Mouse (Mus musculus) small intestine, adult 2 months (tissue): Measurements from ENCODE around the gene Cobl. TPM values are rescaled to one million over a fixed set of nuclear protein-coding genes. Genes with fewer than 3 reads are reported as not detected.

Source experiments
- H3K27ac ChIP-seq: fragments of 200-500 bp; 2 replicates; pipeline ENCODE4 v1.5.1; 2012; ENCODE audit warnings: low read depth, low read length, control low read depth, inconsistent platforms; ENCODE audit not compliant: insufficient read depth
- H3K27me3 ChIP-seq: fragments of 200-500 bp; 2 replicates; pipeline ENCODE4 v1.6.1; 2012; ENCODE audit warnings: mild to moderate bottlenecking, moderate library complexity, low read length, inconsistent platforms; ENCODE audit not compliant: control insufficient read depth, insufficient read depth
- H3K36me3 ChIP-seq: fragments of 200-500 bp; 2 replicates; pipeline ENCODE4 v1.6.1; 2012; ENCODE audit warnings: mild to moderate bottlenecking, low read length, control low read depth, inconsistent platforms; ENCODE audit not compliant: control insufficient read depth, insufficient read depth
- H3K4me1 ChIP-seq: fragments of 200-500 bp; 2 replicates; pipeline ENCODE4 v1.6.1; 2012; ENCODE audit warnings: low read length, inconsistent platforms, mixed read lengths; ENCODE audit not compliant: control insufficient read depth, insufficient read depth, insufficient read length
- H3K4me3 ChIP-seq: fragments of 200-500 bp; 2 replicates; pipeline ENCODE4 v1.5.1; 2012; ENCODE audit warnings: low read depth, mild to moderate bottlenecking, control low read depth, inconsistent platforms, low read length, moderate library complexity
- CTCF ChIP-seq: fragments of 200-500 bp; IDR thresholded peaks from 2 replicates; pipeline ENCODE4 v1.5.1; 2012; ENCODE audit warnings: low read depth, mild to moderate bottlenecking, control low read depth, inconsistent platforms, low read length, moderate library complexity, mixed read lengths; ENCODE audit not compliant: insufficient replicate concordance, insufficient read length; ENCODE audit errors: extremely low read depth
- POLR2A ChIP-seq: fragments of 200-500 bp; IDR thresholded peaks from 2 replicates; pipeline ENCODE4 v1.6.1; 2012; ENCODE audit warnings: low read depth, mild to moderate bottlenecking, control low read depth, inconsistent platforms, low read length, moderate library complexity
- WGBS: fragments of 180-500 bp; shearing (Covaris S2); methylation state at CpG from one replicate; pipeline ENCODE4 v1.1.7; 2018; 5-methylcytosine and 5-hydroxymethylcytosine counted together
- polyA plus RNA-seq: library from polyadenylated mRNA; depleted of rRNA; stranded (reverse); fragments of >200 nt; gene quantifications from 2 replicates; pipeline ENCODE4 v1.2.3, GENCODE M21; 2012

Cobl gene
- polyA plus RNA-seq, 1 experiment: 42.1 TPM

GRCm38 (mm10) chr11:12236341-12236740 is 228.4 kb downstream of the Cobl start:
- Histone ChIP-seq H3K4me1 (no peaks in the 10 kb centered on the region), H3K27ac (no peak overlapping the region), H3K27me3 (no peaks in the 10 kb centered on the region), H3K4me3 (no peak overlapping the region), H3K36me3 (peaks cover 16% of the 10 kb centered on the region)
- TF ChIP-seq CTCF (no peak), POLR2A (no peak)
- 81% methylated on average over 1 of the region's 1 CpGs for WGBS

GRCm38 (mm10) chr11:12234876-12235275 is 229.9 kb downstream of the Cobl start:
- Histone ChIP-seq H3K36me3 (peaks cover 13% of the 10 kb centered on the region), H3K27me3 (no peaks in the 10 kb centered on the region), H3K27ac (no peak overlapping the region), H3K4me1 (no peaks in the 10 kb centered on the region), H3K4me3 (no peak overlapping the region)
- TF ChIP-seq CTCF (no peak), POLR2A (no peak)
- WGBS: 43% methylated on average over 4 of the region's 4 CpGs

DNA sequence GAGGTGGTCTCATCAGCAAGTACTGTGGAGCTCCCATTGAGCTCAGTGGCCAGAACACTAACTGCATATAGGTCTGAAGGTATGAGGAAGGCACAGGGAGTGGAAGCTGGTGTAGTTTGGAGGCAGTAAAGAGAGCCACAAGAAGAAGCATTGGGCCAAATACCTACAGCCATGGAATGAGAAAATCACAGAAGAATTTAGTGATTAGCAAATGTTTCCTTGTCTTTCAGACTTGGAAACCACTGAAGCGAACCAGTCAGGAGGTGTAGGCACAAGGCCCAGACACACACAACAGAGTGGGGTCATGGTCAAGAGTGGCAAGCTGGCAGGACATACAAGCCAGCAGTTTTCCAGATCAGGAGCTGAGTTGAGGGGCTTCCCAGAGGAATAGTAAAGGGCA is 230.6 kb downstream of the Cobl start:
- Histone ChIP-seq H3K4me1 (no peaks in the 10 kb centered on the region), H3K27ac (no peak overlapping the region), H3K27me3 (no peaks in the 10 kb centered on the region), H3K4me3 (no peak overlapping the region), H3K36me3 (peaks cover 13% of the 10 kb centered on the region)
- no peak for TF ChIP-seq POLR2A
- TF ChIP-seq CTCF: no peak
- 82% methylated on average over 1 of the region's 1 CpGs for WGBS

DNA sequence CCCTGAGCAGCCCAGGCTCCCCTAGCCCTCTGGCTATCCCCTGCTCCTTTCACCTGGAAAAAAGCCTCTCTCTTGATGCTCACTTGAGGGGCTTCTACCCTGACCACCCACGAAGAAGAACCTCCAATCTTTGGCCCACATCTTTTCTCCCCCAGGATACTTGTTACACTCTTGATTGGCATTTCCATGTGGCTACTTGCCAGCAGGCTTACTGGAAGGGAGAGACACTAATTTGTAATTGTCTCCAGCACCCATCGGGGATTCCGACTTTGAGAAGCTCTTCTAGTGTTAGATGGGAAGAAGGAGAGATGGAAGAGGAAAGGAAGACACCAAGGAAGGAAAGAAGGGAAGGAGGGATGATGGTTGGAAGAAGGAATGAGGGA is 232.0 kb downstream of the Cobl start:
- TF ChIP-seq CTCF (no peak), POLR2A (no peak)
- H3K4me1 ChIP-seq: no peaks in the 10 kb centered on the region
- H3K4me3 ChIP-seq: no peak overlapping the region
- no peak overlapping the region for H3K27ac ChIP-seq
- 66% methylated on average over 3 of the region's 3 CpGs for WGBS
- H3K36me3 ChIP-seq: peaks cover 10% of the 10 kb centered on the region
- no peaks in the 10 kb centered on the region for H3K27me3 ChIP-seq

GRCm38 (mm10) chr11:12232041-12232742 is 232.6 kb downstream of the Cobl start:
- Histone ChIP-seq H3K27ac (no peak overlapping the region), H3K4me1 (no peaks in the 10 kb centered on the region), H3K36me3 (peaks cover 6% of the 10 kb centered on the region), H3K4me3 (no peak overlapping the region), H3K27me3 (no peaks in the 10 kb centered on the region)
- 48% methylated on average over 10 of the region's 10 CpGs for WGBS
- no peak for TF ChIP-seq POLR2A
- no peak for TF ChIP-seq CTCF

DNA sequence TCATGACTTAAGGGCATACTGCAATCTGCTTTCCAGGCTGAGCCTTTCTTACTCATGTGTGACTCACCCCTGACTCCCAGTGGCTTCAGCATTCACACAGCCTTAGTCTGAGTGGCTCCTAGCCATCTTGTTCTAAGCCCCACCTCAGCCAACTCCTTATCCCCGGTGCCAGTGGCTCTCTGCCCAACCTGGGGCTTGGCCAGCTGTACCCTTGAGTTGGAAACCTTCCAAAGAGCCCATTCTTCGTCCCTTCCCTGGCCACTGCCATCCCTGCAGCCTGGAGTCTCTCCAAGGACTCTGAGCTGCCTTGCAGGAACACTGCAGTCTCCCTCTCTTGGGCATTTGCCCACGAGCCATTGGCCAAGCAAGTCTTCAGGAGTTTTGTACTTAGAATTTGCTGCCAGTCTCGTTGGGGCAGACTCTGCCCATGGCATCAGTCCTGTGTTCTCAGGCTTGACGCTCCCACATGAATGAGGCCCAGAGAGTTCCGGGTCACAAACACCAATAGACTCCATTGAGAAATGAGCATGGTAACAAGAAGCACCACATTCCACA is 233.2 kb downstream of the Cobl start:
- WGBS: 28% methylated on average over 6 of the region's 6 CpGs

DNA sequence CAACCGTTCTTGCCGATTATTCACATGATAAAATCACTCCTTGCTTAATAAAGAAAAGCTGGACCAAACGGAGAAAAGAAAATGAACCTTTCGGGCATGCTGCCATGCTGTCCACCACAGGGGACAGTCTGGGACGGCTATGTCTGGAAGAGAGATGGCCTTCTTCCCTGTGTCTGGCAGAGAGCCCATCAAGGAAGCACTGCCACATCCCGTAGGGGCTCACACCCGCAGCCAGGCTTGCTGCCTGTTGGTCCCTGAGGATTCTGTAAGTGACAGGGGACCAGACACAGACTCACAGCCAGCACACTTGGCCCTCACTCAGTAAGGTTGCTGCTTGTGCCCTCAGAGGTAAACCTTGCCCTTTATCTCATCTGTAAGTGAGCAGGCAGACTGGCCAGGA is 235.3 kb downstream of the Cobl start:
- H3K4me1 ChIP-seq: no peaks in the 10 kb centered on the region
- WGBS: 66% methylated on average over 7 of the region's 7 CpGs
- TF ChIP-seq CTCF: no peak
- TF ChIP-seq POLR2A: no peak
- no peak overlapping the region for H3K4me3 ChIP-seq
- H3K27me3 ChIP-seq: no peaks in the 10 kb centered on the region
- no peaks in the 10 kb centered on the region for H3K36me3 ChIP-seq
- H3K27ac ChIP-seq: no peak overlapping the region

More for the DNA sequence above, 233.2 kb downstream of the Cobl start:
- H3K27ac ChIP-seq: no peak overlapping the region
- no peak overlapping the region for H3K4me3 ChIP-seq
- H3K4me1 ChIP-seq: no peaks in the 10 kb centered on the region
- peaks cover 4% of the 10 kb centered on the region for H3K36me3 ChIP-seq
- no peak for TF ChIP-seq CTCF
- no peak for TF ChIP-seq POLR2A
- H3K27me3 ChIP-seq: no peaks in the 10 kb centered on the region
